Mouse (Mus musculus): ENCODE measurements around the gene Dctn3. TPM values are rescaled to one million over a fixed set of nuclear protein-coding genes. Genes with fewer than 3 reads are reported as not detected.

The Dctn3 gene
- polyA plus RNA-seq, 1 experiment from 2014 or later = 121 TPM

GRCm38 (mm10) chr4:41678863-41679262 is 44.1 kb downstream of the Dctn3 start:
- Histone ChIP-seq H3K4me2 (replicated peaks; ENCODE audit: low read depth, low read length) (no peak overlapping the region), H3K27me3 (ENCODE audit: control insufficient read depth, insufficient read depth, low read length) (no peaks in the 10 kb centered on the region), H3K27ac (ENCODE audit: low read length) (no peak overlapping the region), H3K4me3 (ENCODE audit: low read depth, low read length) (no peak overlapping the region), H3K9ac (replicated peaks; ENCODE audit: low read depth, low read length) (no peak overlapping the region), H3K4me1 (ENCODE audit: control insufficient read depth, insufficient read depth, low read length) (peaks cover 44% of the 10 kb centered on the region), H3K9me3 (ENCODE audit: control insufficient read depth, low read depth, low read length) (no peaks in the 10 kb centered on the region), H3K36me3 (ENCODE audit: control insufficient read depth, insufficient read depth, low read length) (no peaks in the 10 kb centered on the region)
- no peak for ATAC-seq (ENCODE audit: insufficient number of reproducible peaks, insufficient read depth, low FRiP score, low read depth)
- 65% methylated on average over 6 of the region's 6 CpGs for WGBS

DNA sequence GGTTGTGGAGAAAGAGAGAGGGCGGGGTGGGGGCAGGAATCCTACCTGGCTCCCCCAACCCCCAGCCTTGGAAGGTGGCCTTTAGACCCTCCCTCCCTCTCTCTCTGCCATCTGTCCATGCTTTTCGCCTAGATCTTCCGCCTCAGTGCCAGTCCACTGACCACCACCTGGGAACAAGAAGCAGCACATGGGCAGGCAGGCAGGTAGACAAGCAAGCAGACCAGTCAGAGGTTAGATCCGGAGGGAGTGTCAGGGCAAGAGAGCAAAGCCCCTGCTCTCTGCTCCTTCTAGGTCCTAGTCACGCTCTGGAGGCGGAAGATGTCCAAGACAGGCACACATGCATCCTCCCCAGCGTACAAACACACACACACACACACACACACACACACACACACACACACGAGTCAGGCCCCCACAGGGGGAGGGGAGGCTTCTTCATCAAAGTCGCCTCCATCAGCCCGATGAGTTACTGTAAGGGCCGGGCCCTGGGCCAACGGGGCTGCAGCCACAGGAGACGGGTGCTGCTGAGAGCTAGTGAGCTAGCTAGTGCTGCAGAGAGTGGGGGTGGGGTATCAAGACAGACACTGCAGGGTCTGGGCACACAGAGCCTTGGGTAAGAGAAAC is 45.9 kb downstream of the Dctn3 start:
- WGBS = 42% methylated on average over 12 of the region's 13 CpGs
- no peak overlapping the region for H3K9ac ChIP-seq (replicated peaks; ENCODE audit: low read depth, low read length)
- H3K4me1 ChIP-seq (ENCODE audit: control insufficient read depth, insufficient read depth, low read length) = peaks cover 42% of the 10 kb centered on the region
- H3K27me3 ChIP-seq (ENCODE audit: control insufficient read depth, insufficient read depth, low read length) = no peaks in the 10 kb centered on the region
- no peaks in the 10 kb centered on the region for H3K36me3 ChIP-seq (ENCODE audit: control insufficient read depth, insufficient read depth, low read length)
- H3K4me3 ChIP-seq (ENCODE audit: low read depth, low read length) = no peak overlapping the region
- H3K27ac ChIP-seq (ENCODE audit: low read length) = peak overlapping the region; percentile 15; the same call in 1 of the 2 replicates
- peak; percentile 18; the same call in 1 of the 2 replicates for ATAC-seq (ENCODE audit: insufficient number of reproducible peaks, insufficient read depth, low FRiP score, low read depth)
- no peaks in the 10 kb centered on the region for H3K9me3 ChIP-seq (ENCODE audit: control insufficient read depth, low read depth, low read length)
- H3K4me2 ChIP-seq (replicated peaks; ENCODE audit: low read depth, low read length) = no peak overlapping the region

DNA sequence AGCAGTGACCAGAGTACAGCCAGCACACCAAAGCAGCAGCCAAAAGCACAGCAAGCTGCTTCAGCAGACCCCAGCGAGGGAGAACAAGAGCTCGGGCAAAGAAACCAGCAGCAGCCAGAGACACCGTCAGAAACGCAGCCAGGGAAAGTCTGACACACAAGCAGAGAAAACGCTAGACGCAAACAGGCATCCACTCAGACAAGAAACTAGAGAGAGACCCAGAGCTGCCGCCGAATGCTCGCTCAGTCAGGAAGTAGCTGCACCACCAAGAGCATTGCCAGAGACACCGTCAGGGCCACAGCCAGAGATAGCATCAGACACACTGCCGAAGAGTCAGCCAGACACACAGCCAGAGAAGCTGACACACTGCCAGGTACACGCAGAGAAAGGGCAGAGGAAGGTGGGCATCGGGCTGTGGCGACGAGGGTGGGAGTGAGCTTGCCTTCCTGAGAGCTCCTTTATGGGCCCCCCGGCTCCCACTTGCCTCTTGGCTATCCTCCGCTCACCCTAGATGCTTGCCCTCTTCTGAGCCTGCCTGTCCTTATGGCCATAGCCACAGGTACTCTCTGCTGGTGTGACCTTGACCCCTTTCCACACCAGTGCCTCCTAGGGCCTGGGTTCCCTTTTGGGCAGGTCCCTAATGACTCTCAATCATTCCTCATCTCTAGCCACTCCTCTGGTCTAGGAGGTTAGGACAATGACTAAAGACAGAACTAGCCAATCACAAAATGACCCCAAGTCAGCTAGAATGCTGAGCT is 46.5 kb downstream of the Dctn3 start:
- no peaks in the 10 kb centered on the region for H3K9me3 ChIP-seq (ENCODE audit: control insufficient read depth, low read depth, low read length)
- no peak overlapping the region for H3K4me3 ChIP-seq (ENCODE audit: low read depth, low read length)
- H3K4me2 ChIP-seq (replicated peaks; ENCODE audit: low read depth, low read length) = no peak overlapping the region
- H3K36me3 ChIP-seq (ENCODE audit: control insufficient read depth, insufficient read depth, low read length) = no peaks in the 10 kb centered on the region
- H3K27me3 ChIP-seq (ENCODE audit: control insufficient read depth, insufficient read depth, low read length) = no peaks in the 10 kb centered on the region
- WGBS = 55% methylated on average over 17 of the region's 17 CpGs
- no peak overlapping the region for H3K9ac ChIP-seq (replicated peaks; ENCODE audit: low read depth, low read length)
- ATAC-seq (ENCODE audit: insufficient number of reproducible peaks, insufficient read depth, low FRiP score, low read depth) = no peak
- peaks cover 47% of the 10 kb centered on the region for H3K4me1 ChIP-seq (ENCODE audit: control insufficient read depth, insufficient read depth, low read length)
- H3K27ac ChIP-seq (ENCODE audit: low read length) = peak overlapping the region; percentile 27; the same call in 1 of the 2 replicates

DNA sequence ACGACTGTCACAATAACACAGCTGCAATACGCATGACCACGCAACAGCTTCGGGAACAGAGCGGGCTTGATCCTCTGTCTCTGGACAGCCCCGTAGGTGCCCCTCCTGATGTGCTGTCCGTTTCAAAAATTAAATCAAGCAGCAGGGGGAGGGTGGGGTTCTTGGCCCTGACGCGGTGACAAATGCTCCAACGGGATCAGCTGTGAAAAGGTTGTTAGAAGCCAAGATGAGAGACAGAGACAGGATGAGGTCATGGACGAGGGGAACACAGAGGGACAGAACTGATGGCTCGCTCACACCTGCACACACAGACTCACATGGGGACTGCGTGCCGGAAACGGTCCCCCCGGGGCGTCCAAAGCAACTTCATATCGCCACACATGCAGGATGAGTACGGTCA is 49.8 kb downstream of the Dctn3 start:
- H3K4me1 ChIP-seq (ENCODE audit: control insufficient read depth, insufficient read depth, low read length) = peaks cover 36% of the 10 kb centered on the region
- WGBS = 66% methylated on average over 19 of the region's 19 CpGs
- H3K27ac ChIP-seq (ENCODE audit: low read length) = no peak overlapping the region
- no peak overlapping the region for H3K9ac ChIP-seq (replicated peaks; ENCODE audit: low read depth, low read length)
- no peaks in the 10 kb centered on the region for H3K9me3 ChIP-seq (ENCODE audit: control insufficient read depth, low read depth, low read length)
- no peak for ATAC-seq (ENCODE audit: insufficient number of reproducible peaks, insufficient read depth, low FRiP score, low read depth)
- no peak overlapping the region for H3K4me3 ChIP-seq (ENCODE audit: low read depth, low read length)
- H3K27me3 ChIP-seq (ENCODE audit: control insufficient read depth, insufficient read depth, low read length) = no peaks in the 10 kb centered on the region
- H3K36me3 ChIP-seq (ENCODE audit: control insufficient read depth, insufficient read depth, low read length) = no peaks in the 10 kb centered on the region
- H3K4me2 ChIP-seq (replicated peaks; ENCODE audit: low read depth, low read length) = no peak overlapping the region

DNA sequence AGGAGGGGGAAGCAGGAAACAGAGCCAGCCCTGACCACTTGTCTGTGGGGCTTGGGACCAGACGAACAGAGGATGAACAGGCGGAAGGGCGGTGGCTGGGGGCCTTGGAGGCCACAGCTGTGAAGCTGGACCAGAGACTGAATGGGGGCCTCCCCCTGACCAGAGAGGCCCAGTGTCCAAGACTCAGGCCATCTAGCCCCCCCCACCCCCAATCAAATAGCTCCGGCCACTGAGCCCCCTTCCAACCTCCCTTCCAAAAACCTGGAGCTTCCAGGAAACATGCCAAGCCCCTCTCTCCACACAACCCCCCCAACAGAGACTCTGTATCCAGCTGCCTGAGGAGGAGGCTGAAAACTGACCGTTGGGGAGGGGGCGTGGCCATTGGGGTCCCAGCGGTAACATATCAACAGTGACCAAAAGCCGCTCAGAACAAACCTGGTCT is 50.4 kb downstream of the Dctn3 start:
- no peak overlapping the region for H3K4me2 ChIP-seq (replicated peaks; ENCODE audit: low read depth, low read length)
- ATAC-seq (ENCODE audit: insufficient number of reproducible peaks, insufficient read depth, low FRiP score, low read depth) = no peak
- H3K27me3 ChIP-seq (ENCODE audit: control insufficient read depth, insufficient read depth, low read length) = no peaks in the 10 kb centered on the region
- no peaks in the 10 kb centered on the region for H3K9me3 ChIP-seq (ENCODE audit: control insufficient read depth, low read depth, low read length)
- peaks cover 33% of the 10 kb centered on the region for H3K4me1 ChIP-seq (ENCODE audit: control insufficient read depth, insufficient read depth, low read length)
- WGBS = 35% methylated on average over 8 of the region's 8 CpGs
- no peak overlapping the region for H3K27ac ChIP-seq (ENCODE audit: low read length)
- H3K36me3 ChIP-seq (ENCODE audit: control insufficient read depth, insufficient read depth, low read length) = no peaks in the 10 kb centered on the region
- no peak overlapping the region for H3K4me3 ChIP-seq (ENCODE audit: low read depth, low read length)
- H3K9ac ChIP-seq (replicated peaks; ENCODE audit: low read depth, low read length) = no peak overlapping the region

GRCm38 (mm10) chr4:41671963-41672480 is 50.9 kb downstream of the Dctn3 start:
- no peaks in the 10 kb centered on the region for H3K9me3 ChIP-seq (ENCODE audit: control insufficient read depth, low read depth, low read length)
- H3K36me3 ChIP-seq (ENCODE audit: control insufficient read depth, insufficient read depth, low read length) = no peaks in the 10 kb centered on the region
- no peaks in the 10 kb centered on the region for H3K27me3 ChIP-seq (ENCODE audit: control insufficient read depth, insufficient read depth, low read length)
- H3K4me3 ChIP-seq (ENCODE audit: low read depth, low read length) = no peak overlapping the region
- H3K9ac ChIP-seq (replicated peaks; ENCODE audit: low read depth, low read length) = no peak overlapping the region
- 24% methylated on average over 7 of the region's 8 CpGs for WGBS
- peaks cover 28% of the 10 kb centered on the region for H3K4me1 ChIP-seq (ENCODE audit: control insufficient read depth, insufficient read depth, low read length)
- no peak for ATAC-seq (ENCODE audit: insufficient number of reproducible peaks, insufficient read depth, low FRiP score, low read depth)
- H3K4me2 ChIP-seq (replicated peaks; ENCODE audit: low read depth, low read length) = no peak overlapping the region
- no peak overlapping the region for H3K27ac ChIP-seq (ENCODE audit: low read length)

GRCm38 (mm10) chr4:41671500-41671899 is 51.5 kb downstream of the Dctn3 start:
- Histone ChIP-seq H3K27ac (ENCODE audit: low read length) (no peak overlapping the region), H3K9ac (replicated peaks; ENCODE audit: low read depth, low read length) (no peak overlapping the region)
- WGBS = 30% methylated on average over 5 of the region's 5 CpGs

GRCm38 (mm10) chr4:41670836-41671235 is 52.1 kb downstream of the Dctn3 start:
- Histone ChIP-seq H3K9ac (replicated peaks; ENCODE audit: low read depth, low read length) (no peak overlapping the region), H3K9me3 (ENCODE audit: control insufficient read depth, low read depth, low read length) (no peaks in the 10 kb centered on the region), H3K4me1 (ENCODE audit: control insufficient read depth, insufficient read depth, low read length) (peaks cover 19% of the 10 kb centered on the region; the same call in 1 of the 2 replicates), H3K4me2 (replicated peaks; ENCODE audit: low read depth, low read length) (no peak overlapping the region), H3K27me3 (ENCODE audit: control insufficient read depth, insufficient read depth, low read length) (no peaks in the 10 kb centered on the region), H3K27ac (ENCODE audit: low read length) (no peak overlapping the region), H3K36me3 (ENCODE audit: control insufficient read depth, insufficient read depth, low read length) (no peaks in the 10 kb centered on the region), H3K4me3 (ENCODE audit: low read depth, low read length) (no peak overlapping the region)
- 87% methylated on average over 18 of the region's 18 CpGs for WGBS
- ATAC-seq (ENCODE audit: insufficient number of reproducible peaks, insufficient read depth, low FRiP score, low read depth) = no peak

More at GRCm38 (mm10) chr4:41671500-41671899, 51.5 kb downstream of the Dctn3 start:
- peaks cover 22% of the 10 kb centered on the region for H3K4me1 ChIP-seq (ENCODE audit: control insufficient read depth, insufficient read depth, low read length)
- H3K27me3 ChIP-seq (ENCODE audit: control insufficient read depth, insufficient read depth, low read length) = no peaks in the 10 kb centered on the region
- no peak overlapping the region for H3K4me2 ChIP-seq (replicated peaks; ENCODE audit: low read depth, low read length)
- no peaks in the 10 kb centered on the region for H3K9me3 ChIP-seq (ENCODE audit: control insufficient read depth, low read depth, low read length)
- H3K36me3 ChIP-seq (ENCODE audit: control insufficient read depth, insufficient read depth, low read length) = no peaks in the 10 kb centered on the region
- ATAC-seq (ENCODE audit: insufficient number of reproducible peaks, insufficient read depth, low FRiP score, low read depth) = no peak
- H3K4me3 ChIP-seq (ENCODE audit: low read depth, low read length) = no peak overlapping the region

Measured in stomach, embryonic 14.5 days (tissue).